Mouse (Mus musculus) liver, adult 2 months (tissue): ENCODE results near the gene Ptprn. TPM values are rescaled to one million over a fixed set of nuclear protein-coding genes. Genes with fewer than 3 reads are reported as not detected.

Source experiments
- DNase-seq: peaks from one replicate; pipeline ENCODE4 v3.0.0-alpha.2; 2011; ENCODE audit warnings: low read depth, low spot score; ENCODE audit errors: extremely low read depth
- H3K27ac ChIP-seq: fragments of 200-500 bp; replicated peaks from 2 replicates; pipeline ENCODE4 v1.5.1; 2012; ENCODE audit warnings: low read depth, mild to moderate bottlenecking, control low read depth, inconsistent platforms, low read length; ENCODE audit not compliant: insufficient read depth
- H3K27me3 ChIP-seq: fragments of 200-500 bp; 2 replicates; pipeline ENCODE4 v1.6.1; 2012; ENCODE audit warnings: mild to moderate bottlenecking, moderate library complexity, low read length, inconsistent platforms; ENCODE audit not compliant: control insufficient read depth, insufficient read depth
- H3K36me3 ChIP-seq: fragments of 200-500 bp; 2 replicates; pipeline ENCODE4 v1.6.1; 2012; ENCODE audit warnings: low read length, inconsistent platforms; ENCODE audit not compliant: control insufficient read depth, insufficient read depth
- H3K4me1 ChIP-seq: fragments of 200-500 bp; 2 replicates; pipeline ENCODE4 v1.6.1; 2011; ENCODE audit warnings: low read length; ENCODE audit not compliant: control insufficient read depth, insufficient read depth
- H3K4me3 ChIP-seq: fragments of 200-500 bp; 2 replicates; pipeline ENCODE4 v1.5.1; 2011; ENCODE audit warnings: low read depth, mild to moderate bottlenecking, control low read depth, low read length, moderate library complexity; ENCODE audit not compliant: insufficient read depth
- H3K79me2 ChIP-seq: fragments of 200-500 bp; 2 replicates; pipeline ENCODE4 v1.6.1; 2012; ENCODE audit warnings: inconsistent platforms, mild to moderate bottlenecking, low read length, moderate library complexity; ENCODE audit not compliant: control insufficient read depth, insufficient read depth
- H3K9ac ChIP-seq: fragments of 200-500 bp; 2 replicates; pipeline ENCODE4 v1.6.1; 2012; ENCODE audit warnings: low read depth, mild to moderate bottlenecking, control low read depth, inconsistent platforms, low read length
- CTCF ChIP-seq: fragments of 200-500 bp; IDR thresholded peaks from 2 replicates; pipeline ENCODE4 v1.5.1; 2011; ENCODE audit warnings: low read depth, low read length, control low read depth
- POLR2A ChIP-seq: fragments of 200-500 bp; IDR thresholded peaks from 2 replicates; pipeline ENCODE4 v1.6.1; 2011; ENCODE audit warnings: low read length, control low read depth; ENCODE audit not compliant: insufficient read depth; ENCODE audit errors: extremely low read depth
- WGBS: fragments of 180-500 bp; shearing (Covaris S2); methylation state at CpG from one replicate; pipeline ENCODE4 v1.1.7; 2018; 5-methylcytosine and 5-hydroxymethylcytosine counted together
- polyA plus RNA-seq: library from polyadenylated mRNA; depleted of rRNA; stranded (reverse); fragments of >200 nt; gene quantifications from 2 replicates; pipeline ENCODE4 v1.2.3, GENCODE M21; 2012
- total RNA-seq: library from RNA; depleted of rRNA; stranded (reverse); fragments of >200 nt; gene quantifications from 2 replicates; pipeline ENCODE4 v1.2.3, GENCODE M21; 2014

The Ptprn gene
- total and polyA plus RNA-seq, 2 experiments: under 0.01 TPM; not detected in 1

DNA sequence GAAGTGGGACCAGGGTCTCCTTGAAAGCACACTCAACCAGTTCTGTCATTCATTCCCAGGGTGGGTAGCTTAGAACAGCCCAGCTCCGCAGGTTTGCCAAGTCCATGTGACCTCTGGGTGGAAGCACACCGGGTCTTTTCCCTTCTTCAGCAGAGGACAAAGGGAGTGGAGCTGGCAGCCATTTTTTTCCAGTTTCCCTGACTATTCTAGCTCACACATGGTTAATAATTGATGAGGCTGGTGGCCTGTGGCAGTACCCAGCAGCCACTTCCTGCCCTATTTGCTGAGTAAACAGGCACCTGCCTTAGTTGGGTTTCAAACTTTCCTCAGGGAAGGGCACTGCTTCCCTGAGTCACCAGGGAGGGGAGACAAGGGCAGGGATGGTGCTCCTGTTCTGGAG is 49.9 kb downstream of the Ptprn start:
- WGBS: 14% methylated on average over 2 of the region's 2 CpGs
- TF ChIP-seq POLR2A: no peak
- no peak for TF ChIP-seq CTCF
- H3K27ac ChIP-seq: peak overlapping the region; percentile 95
- H3K36me3 ChIP-seq: peaks cover 16% of the 10 kb centered on the region; the same call in 1 of the 2 replicates
- DNase-seq: peak; percentile 96
- H3K79me2 ChIP-seq: peaks cover 14% of the 10 kb centered on the region; the same call in 1 of the 2 replicates
- H3K27me3 ChIP-seq: no peaks in the 10 kb centered on the region
- H3K4me3 ChIP-seq: no peak overlapping the region
- peaks cover 48% of the 10 kb centered on the region for H3K4me1 ChIP-seq
- H3K9ac ChIP-seq: peak overlapping the region; percentile 44

DNA sequence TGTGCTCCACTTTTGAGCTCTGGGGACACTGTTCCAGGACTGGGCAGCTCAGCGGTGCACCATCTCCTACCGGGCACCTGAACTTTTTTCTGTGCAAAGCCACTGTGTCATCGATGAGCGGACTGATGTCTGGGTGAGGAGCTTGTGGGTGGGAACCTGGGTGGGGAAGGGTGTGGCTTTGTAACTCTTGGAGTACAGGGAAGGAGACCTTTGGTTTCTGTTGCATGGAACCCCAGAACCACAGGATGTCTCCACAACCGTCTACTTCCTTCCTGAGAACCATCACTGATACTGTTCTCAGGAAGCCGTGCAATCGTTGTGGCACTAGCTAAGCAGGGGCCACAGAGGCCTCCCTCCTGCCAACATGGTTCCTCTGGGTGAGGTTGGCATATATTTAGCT is 51.2 kb downstream of the Ptprn start:
- H3K4me3 ChIP-seq: no peak overlapping the region
- TF ChIP-seq CTCF: no peak
- TF ChIP-seq POLR2A: no peak

DNA sequence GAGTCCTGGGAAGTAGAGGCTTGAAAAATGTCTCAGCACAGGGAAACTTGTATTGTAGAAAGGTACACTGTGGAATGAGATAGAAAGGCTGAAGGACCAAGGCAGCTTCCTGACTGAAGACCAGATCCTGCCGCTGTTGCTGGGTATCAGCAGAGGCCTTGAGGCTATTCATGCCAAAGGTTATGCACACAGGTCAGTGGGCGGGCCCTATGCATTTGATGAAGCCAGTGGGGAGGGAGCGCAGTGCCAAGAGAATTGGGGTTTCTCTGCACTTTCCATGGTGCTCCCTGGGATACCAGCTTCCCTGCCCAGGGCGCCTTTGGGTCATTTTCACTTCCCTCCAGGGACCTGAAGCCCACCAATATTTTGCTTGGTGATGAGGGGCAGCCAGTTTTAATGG is 51.8 kb downstream of the Ptprn start:
- WGBS: 18% methylated on average over 4 of the region's 4 CpGs
- H3K4me1 ChIP-seq: peaks cover 47% of the 10 kb centered on the region
- peak overlapping the region; percentile 95 for H3K27ac ChIP-seq
- TF ChIP-seq POLR2A (no peak), CTCF (no peak)
- no peak overlapping the region for H3K4me3 ChIP-seq
- no peaks in the 10 kb centered on the region for H3K27me3 ChIP-seq
- peak; percentile 88 for DNase-seq
- H3K9ac ChIP-seq: peak overlapping the region; percentile 10; the same call in 1 of the 2 replicates
- H3K79me2 ChIP-seq: peaks cover 8% of the 10 kb centered on the region; the same call in 1 of the 2 replicates
- peaks cover 16% of the 10 kb centered on the region; the same call in 1 of the 2 replicates for H3K36me3 ChIP-seq

More for the DNA sequence above, 51.2 kb downstream of the Ptprn start:
- DNase-seq: peak; percentile 45
- Histone ChIP-seq H3K36me3 (peaks cover 16% of the 10 kb centered on the region; the same call in 1 of the 2 replicates), H3K79me2 (peaks cover 8% of the 10 kb centered on the region; the same call in 1 of the 2 replicates), H3K27me3 (no peaks in the 10 kb centered on the region), H3K4me1 (peaks cover 48% of the 10 kb centered on the region), H3K27ac (peak overlapping the region; percentile 95), H3K9ac (peak overlapping the region; percentile 10; the same call in 1 of the 2 replicates)
- 27% methylated on average over 7 of the region's 7 CpGs for WGBS

DNA sequence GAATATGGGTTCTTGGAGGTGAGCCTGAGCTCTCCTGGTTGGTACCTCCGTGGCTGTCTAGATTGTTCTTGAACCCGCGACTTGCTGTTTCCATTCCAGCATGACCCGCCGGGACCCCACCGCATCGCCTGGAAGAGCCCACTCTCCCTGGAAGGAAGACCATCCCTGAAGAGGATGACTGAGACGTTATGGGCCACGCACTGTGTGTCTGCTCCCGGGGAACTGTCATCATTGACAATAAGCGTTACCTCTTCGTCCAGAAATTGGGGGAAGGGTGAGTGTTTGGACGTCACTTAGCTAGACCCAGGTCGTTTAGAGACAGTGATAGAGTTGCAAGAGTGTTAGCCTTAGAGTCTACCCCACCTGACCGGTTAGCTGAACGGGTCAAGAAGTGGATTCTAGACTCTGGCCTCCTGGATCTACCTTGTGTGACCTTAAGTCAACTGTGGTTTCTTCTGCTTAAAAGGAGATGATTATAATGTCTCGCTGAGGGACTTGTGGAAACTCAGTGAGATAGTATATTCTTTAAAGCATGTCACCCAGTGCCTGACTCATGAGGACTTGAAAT is 53.1 kb downstream of the Ptprn start:
- Histone ChIP-seq H3K4me3 (peak overlapping the region; percentile 89), H3K27me3 (no peaks in the 10 kb centered on the region), H3K9ac (peak overlapping the region; percentile 92), H3K79me2 (peaks cover 8% of the 10 kb centered on the region; the same call in 1 of the 2 replicates), H3K27ac (peak overlapping the region; percentile 85), H3K36me3 (peaks cover 14% of the 10 kb centered on the region; the same call in 1 of the 2 replicates), H3K4me1 (peaks cover 37% of the 10 kb centered on the region)
- 4% methylated on average over 17 of the region's 17 CpGs for WGBS
- TF ChIP-seq CTCF (no peak), POLR2A (no peak)
- peak; percentile 42 for DNase-seq

DNA sequence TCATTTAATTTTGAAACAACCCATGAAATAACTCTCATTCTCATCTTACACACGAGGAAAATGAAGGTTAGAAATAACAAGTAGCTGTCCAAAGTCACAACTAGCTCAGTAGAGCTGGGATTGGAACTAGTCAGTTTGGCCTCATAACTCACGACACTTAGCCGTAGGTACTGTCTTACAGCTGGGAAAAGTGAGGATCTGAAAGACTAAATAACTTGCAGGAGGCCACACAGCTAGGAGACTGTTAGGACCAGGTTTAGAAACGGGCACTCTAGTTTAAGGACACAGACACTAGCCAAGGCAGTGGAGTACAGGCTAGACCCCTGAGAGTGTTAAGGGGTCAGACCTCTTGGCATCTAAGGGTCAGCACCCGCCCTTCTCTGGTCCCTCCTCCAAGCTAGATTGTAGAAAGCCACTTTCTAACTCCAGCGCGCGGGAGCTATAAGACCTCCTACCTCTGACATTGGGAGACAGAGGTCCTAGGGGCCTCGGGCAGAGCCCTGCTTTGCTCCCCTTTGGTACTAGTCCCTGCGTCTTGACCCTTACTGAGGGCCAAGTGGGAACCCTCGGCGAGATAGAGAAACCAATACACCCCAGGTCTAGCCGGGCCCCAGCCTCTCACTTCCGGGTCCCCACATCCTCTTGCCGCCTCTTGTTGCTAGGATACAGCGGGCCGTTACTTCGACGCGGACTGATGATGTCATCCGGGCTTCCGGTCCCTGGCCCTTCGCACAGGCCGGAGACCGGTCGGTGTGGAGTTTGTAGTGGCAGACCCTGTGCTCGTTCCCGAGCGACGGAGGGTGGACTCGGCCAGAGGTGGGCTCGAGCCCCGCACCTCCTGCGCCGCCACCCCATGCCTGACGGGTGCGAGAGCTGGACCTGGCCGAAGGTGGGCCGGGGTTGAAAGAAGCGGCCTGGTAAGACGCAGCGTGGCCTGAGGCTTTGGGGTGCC is 53.9 kb downstream of the Ptprn start, which contains the start of the genes Glb1l and Stk16:
Gene Glb1l, minus strand, starts transcription at position 678 of the 952 bp plus-strand sequence.
Gene Stk16, plus strand, starts transcription at position 703 of the 952 bp plus-strand sequence.
- peak; percentile 86 for DNase-seq
- Histone ChIP-seq H3K27ac (peak within 1 kb of the TSS; percentile 85), H3K9ac (peak within 1 kb of the TSS; percentile 92), H3K4me3 (peak within 1 kb of the TSS; percentile 89), H3K79me2 (peaks cover 8% of the 10 kb centered on the region; the same call in 1 of the 2 replicates), H3K4me1 (peaks cover 29% of the 10 kb centered on the region), H3K36me3 (peaks cover 11% of the 10 kb centered on the region; the same call in 1 of the 2 replicates), H3K27me3 (no peaks in the 10 kb centered on the region)
- 5% methylated on average over 42 of the region's 42 CpGs for WGBS
- TF ChIP-seq CTCF: no peak
- TF ChIP-seq POLR2A: peak; percentile 80
